Mouse (Mus musculus) midbrain, embryonic 12.5 days (tissue): ENCODE measurements at regions not wholly inside any gene's neighbourhood (a gene's known extent, or its start where the extent isn't known, plus 50 kb on each side); places are given as distances from the start of the nearest gene placed in this dataset.
A peak's percentile ranks its signal among the peaks of the same experiment; 100 is the strongest.

Experiments used
- ATAC-seq: fragments of 200-750 bp; cut with Nextera tagmentation; 2 replicates; pipeline ENCODE4 v1.8.0; 2017; ENCODE audit warnings: low read depth, moderate TSS enrichment, moderate library complexity; ENCODE audit not compliant: low FRiP score
- H3K27ac ChIP-seq: fragments of 300-500 bp; sonication (generic); replicated peaks from 2 replicates; pipeline ENCODE4 v1.5.1; 2016; ENCODE audit warnings: mild to moderate bottlenecking
- H3K27me3 ChIP-seq: fragments of 300-500 bp; sonication (generic); 2 replicates; pipeline ENCODE4 v1.6.1; 2016; ENCODE audit warnings: mild to moderate bottlenecking
- H3K36me3 ChIP-seq: fragments of 300-500 bp; sonication (generic); 2 replicates; pipeline ENCODE4 v1.6.1; 2016
- H3K4me1 ChIP-seq: fragments of 300-500 bp; sonication (generic); 2 replicates; pipeline ENCODE4 v1.6.1; 2016
- H3K4me2 ChIP-seq: fragments of 300-500 bp; sonication (generic); replicated peaks from 2 replicates; pipeline ENCODE4 v1.6.1; 2016; ENCODE audit warnings: mild to moderate bottlenecking, moderate library complexity
- H3K4me3 ChIP-seq: fragments of 300-500 bp; sonication (generic); 2 replicates; pipeline ENCODE4 v1.5.1; 2016; ENCODE audit warnings: mild to moderate bottlenecking
- H3K9ac ChIP-seq: fragments of 300-500 bp; sonication (generic); replicated peaks from 2 replicates; pipeline ENCODE4 v1.6.1; 2016; ENCODE audit warnings: mild to moderate bottlenecking, moderate library complexity
- H3K9me3 ChIP-seq: fragments of 300-500 bp; sonication (generic); 2 replicates; pipeline ENCODE4 v1.6.1; 2016; ENCODE audit warnings: mild to moderate bottlenecking
- WGBS: fragments of 180-500 bp; shearing (Covaris S2); methylation state at CpG from one replicate; pipeline ENCODE4 v1.1.7; 2016; 5-methylcytosine and 5-hydroxymethylcytosine counted together

DNA sequence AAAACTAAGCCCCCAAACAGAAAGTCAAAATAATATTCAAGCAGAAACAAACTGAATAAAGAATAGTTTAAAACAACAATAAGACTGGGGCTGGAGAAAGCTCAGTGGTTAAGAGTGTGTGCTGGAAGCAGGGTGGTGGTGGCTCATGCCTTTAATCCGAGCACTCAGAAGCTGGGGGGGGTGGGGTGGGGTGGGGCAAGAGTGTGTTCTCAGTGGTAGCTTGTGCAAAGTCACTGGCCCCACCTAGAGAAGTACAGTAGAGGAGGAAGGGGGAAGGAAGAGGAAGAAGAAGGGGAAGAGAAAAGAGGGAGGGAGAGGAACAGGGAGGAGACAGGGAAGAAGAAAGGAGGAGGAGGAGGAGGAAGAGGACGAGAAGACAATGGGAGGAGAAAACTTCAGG is 141.1 kb upstream of the Usp9x start:
- Histone ChIP-seq H3K4me3 (no peak overlapping the region), H3K9me3 (no peaks in the 10 kb centered on the region), H3K27ac (no peak overlapping the region), H3K4me1 (no peaks in the 10 kb centered on the region), H3K9ac (no peak overlapping the region), H3K4me2 (no peak overlapping the region), H3K27me3 (no peaks in the 10 kb centered on the region), H3K36me3 (no peaks in the 10 kb centered on the region)
- ATAC-seq = no peak
- 57% methylated on average over 2 of the region's 2 CpGs for WGBS

DNA sequence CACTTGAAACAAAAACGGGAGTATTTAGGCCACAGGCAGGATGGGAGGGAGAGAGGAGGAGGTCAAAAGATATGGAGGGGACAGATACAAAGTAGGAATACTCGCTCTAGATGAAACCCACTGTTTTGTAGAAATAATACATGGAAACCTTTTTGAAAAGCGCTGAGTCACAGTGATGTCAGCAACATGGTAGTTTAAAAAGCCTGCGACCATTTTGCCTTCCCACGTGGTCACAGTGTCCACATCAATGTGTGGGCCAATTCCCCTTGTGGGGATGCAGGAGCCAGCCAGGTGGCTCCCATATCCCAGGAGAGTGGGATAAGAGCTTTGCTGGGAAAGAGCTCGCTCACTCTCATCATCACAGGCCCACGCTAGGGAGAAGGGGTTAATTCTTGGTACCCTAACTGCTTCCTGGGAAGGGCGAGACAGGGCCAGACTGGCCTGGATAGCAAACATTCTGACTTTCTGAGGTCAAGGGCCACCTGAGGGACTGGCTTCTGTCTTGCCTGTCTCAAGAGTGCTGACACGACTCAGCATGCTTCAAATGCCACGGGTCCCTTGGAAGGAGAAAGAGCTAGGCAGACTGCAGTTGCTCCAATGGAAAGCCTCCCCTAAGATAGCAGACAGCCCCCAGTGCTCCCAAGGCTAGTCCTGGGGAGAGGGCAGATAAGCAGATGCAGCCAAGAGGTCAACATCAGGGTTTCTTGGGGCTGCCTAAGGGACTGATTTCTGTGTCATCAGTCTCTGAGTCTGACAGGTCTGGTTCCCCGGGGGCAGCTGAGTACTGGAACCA is 143.3 kb upstream of the Usp9x start:
- Histone ChIP-seq H3K4me3 (no peak overlapping the region), H3K4me1 (no peaks in the 10 kb centered on the region), H3K4me2 (no peak overlapping the region), H3K27me3 (no peaks in the 10 kb centered on the region), H3K9ac (no peak overlapping the region), H3K27ac (no peak overlapping the region), H3K36me3 (no peaks in the 10 kb centered on the region), H3K9me3 (no peaks in the 10 kb centered on the region)
- no peak for ATAC-seq
- WGBS = 64% methylated on average over 11 of the region's 11 CpGs

DNA sequence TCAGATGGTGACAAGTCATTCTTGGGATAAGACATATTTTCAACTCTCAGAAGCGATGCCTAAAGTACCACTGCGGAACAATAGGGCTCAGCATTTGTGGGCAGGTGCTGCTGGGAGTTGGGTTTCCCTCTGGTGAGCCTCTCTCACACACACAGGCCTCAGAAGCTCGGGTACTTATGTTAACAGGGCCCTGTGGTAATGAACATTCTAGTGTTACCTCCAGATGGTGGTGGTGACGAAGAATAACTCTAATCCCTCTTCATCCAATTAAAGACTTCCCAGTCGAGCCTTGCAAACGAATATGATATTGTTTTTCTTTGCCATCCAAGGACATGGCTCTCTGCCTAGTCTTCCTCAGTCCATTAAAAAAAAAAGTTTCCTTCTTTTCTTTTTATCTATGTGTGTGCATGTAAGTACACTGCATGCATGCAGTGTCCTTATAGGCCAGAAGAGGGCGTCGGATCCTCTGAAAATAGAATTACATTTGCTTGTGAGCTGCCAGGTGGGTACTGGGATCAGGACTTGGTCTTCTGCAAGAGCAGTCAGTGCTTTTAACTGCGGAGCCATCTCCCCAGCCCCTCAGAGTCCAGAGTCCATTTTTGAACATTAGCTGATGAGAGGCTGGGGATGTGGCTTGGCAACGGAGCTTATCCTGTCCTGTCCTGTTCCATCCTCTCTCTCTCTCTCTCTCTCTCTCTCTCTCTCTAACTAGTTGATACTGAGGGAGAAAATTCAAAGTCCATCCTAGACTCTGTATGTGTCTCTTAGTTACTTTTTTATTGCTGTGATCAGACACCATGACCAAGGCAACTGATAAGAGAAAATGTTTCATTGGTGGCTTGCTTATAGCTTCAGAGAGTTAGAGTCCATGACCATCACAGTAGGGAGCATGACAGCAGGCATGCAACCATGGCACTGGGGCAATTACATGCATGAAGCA is 146.3 kb upstream of the Usp9x start:
- Histone ChIP-seq H3K4me2 (no peak overlapping the region), H3K4me1 (no peaks in the 10 kb centered on the region), H3K27me3 (no peaks in the 10 kb centered on the region), H3K9ac (no peak overlapping the region), H3K4me3 (no peak overlapping the region), H3K36me3 (no peaks in the 10 kb centered on the region), H3K9me3 (no peaks in the 10 kb centered on the region), H3K27ac (no peak overlapping the region)
- 69% methylated on average over 10 of the region's 10 CpGs for WGBS
- ATAC-seq = no peak

DNA sequence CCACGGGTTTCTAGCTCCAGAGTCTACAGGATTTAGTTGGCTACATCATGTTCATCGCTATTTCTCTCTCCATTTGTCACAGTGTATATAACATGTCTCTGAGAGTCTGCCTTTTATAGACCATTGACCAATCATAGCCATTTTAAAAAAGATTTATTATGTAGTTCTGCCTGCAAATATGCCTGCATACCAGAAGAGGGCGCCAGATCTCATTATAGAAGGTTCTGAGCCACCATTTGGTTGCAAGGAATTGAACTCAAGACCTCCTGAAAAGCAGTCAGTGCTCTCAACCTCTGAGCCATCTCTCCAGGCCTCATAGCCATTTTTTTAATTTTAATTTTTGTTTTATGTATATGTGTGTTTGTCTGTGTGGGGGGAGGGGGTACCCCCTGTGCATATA is 151.7 kb upstream of the Usp9x start:
- no peaks in the 10 kb centered on the region for H3K9me3 ChIP-seq
- no peak for ATAC-seq
- H3K27me3 ChIP-seq = no peaks in the 10 kb centered on the region
- no peak overlapping the region for H3K4me2 ChIP-seq
- WGBS = 19% methylated on average over 3 of the region's 3 CpGs
- H3K27ac ChIP-seq = no peak overlapping the region
- H3K36me3 ChIP-seq = no peaks in the 10 kb centered on the region
- H3K9ac ChIP-seq = no peak overlapping the region
- no peak overlapping the region for H3K4me3 ChIP-seq
- H3K4me1 ChIP-seq = no peaks in the 10 kb centered on the region

DNA sequence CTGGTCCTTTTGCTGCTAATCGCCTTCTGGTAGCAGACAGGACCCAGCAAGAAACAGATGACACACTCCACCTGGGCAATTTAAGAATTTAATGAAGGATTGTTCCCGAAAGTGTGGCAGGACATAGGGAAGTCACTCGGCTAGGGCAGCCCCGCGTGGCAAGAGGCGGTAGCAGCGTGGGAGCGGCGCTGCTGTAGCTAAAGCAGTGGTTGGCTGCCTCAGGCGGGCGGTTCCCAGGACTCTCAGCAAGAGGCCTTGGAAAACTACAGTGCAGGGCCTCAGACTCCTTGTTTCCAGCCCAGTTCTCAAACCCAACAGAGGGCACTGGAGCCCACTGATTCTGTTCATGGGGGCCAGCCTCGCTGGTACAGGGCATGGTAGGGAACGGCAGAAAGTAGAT is 154.2 kb upstream of the Usp9x start:
- Histone ChIP-seq H3K4me3 (no peak overlapping the region), H3K27me3 (no peaks in the 10 kb centered on the region), H3K4me1 (no peaks in the 10 kb centered on the region), H3K27ac (no peak overlapping the region), H3K9ac (no peak overlapping the region), H3K9me3 (no peaks in the 10 kb centered on the region), H3K36me3 (no peaks in the 10 kb centered on the region), H3K4me2 (peak overlapping the region; percentile 42)
- no peak for ATAC-seq
- 25% methylated on average over 13 of the region's 13 CpGs for WGBS

DNA sequence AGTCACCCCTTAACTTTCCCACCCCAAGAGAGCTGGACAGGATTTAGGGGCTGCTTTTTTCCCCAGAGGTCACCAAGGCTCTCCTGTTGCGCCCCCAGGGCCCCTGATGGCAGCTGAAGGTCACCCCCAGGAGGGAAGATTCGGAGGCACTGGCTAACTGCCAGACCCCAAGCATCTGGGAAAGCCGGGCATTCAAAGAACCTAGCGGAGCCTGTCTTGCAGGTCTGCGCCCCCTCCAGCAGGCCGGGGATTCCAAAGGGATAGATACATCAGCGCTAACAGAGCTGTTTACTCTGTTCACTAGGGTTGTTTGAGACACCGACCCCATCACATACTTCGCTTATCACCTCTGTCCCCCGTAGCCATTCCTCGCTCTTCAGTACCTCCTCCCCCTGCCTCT is 154.6 kb upstream of the Usp9x start:
- no peak overlapping the region for H3K9ac ChIP-seq
- 23% methylated on average over 11 of the region's 11 CpGs for WGBS
- no peak for ATAC-seq
- peak overlapping the region; percentile 42 for H3K4me2 ChIP-seq
- no peak overlapping the region for H3K27ac ChIP-seq
- H3K4me1 ChIP-seq = no peaks in the 10 kb centered on the region
- H3K4me3 ChIP-seq = no peak overlapping the region
- no peaks in the 10 kb centered on the region for H3K27me3 ChIP-seq
- H3K36me3 ChIP-seq = no peaks in the 10 kb centered on the region
- no peaks in the 10 kb centered on the region for H3K9me3 ChIP-seq

DNA sequence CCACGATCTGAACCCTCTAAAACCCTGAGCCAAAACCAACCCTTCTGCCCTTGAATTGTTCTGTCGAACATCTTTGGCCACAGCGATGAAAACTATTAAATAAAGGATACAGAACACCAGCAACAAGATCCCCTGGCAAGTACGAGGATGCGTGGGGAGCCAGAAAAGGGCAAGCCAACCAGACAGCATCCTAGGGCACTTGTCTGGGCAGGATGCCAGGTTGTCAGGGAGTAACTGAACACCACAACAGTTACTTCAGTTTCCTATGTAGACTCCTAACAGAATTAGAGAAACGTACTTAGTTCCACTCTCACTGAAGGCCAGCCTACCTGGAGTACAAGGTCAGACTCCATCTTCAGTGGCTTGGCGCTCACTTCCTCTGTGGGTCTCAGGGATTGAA is 138.4 kb upstream of the Med14 start:
- Histone ChIP-seq H3K4me1 (no peaks in the 10 kb centered on the region), H3K9ac (no peak overlapping the region), H3K27me3 (no peaks in the 10 kb centered on the region), H3K9me3 (no peaks in the 10 kb centered on the region), H3K4me2 (no peak overlapping the region), H3K27ac (no peak overlapping the region), H3K36me3 (no peaks in the 10 kb centered on the region), H3K4me3 (no peak overlapping the region)
- ATAC-seq = no peak
- 89% methylated on average over 7 of the region's 7 CpGs for WGBS

DNA sequence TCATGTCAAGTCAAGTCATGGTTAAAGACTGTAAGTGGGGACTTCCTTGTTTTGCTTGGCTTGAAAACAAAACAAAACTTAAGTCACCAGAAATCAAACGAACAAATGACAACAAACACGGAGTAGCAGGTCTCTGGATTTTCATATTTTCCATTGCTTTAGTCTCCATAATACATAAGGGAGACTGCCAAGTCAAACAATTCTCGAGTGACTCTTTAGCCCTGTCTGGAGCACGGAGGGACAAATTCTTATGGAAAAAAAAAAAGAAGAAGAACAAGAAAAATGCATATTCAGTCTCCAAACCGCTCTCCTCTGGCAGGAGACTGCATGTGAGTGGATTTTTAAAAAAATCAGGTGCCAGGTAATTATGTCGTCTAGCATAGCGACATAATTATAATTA is 129.6 kb upstream of the Med14 start:
- no peak for ATAC-seq
- Histone ChIP-seq H3K9me3 (no peaks in the 10 kb centered on the region), H3K36me3 (no peaks in the 10 kb centered on the region), H3K4me1 (peaks cover 5% of the 10 kb centered on the region; the same call in 1 of the 2 replicates), H3K9ac (no peak overlapping the region), H3K4me3 (no peak overlapping the region), H3K4me2 (no peak overlapping the region), H3K27ac (no peak overlapping the region), H3K27me3 (no peaks in the 10 kb centered on the region)
- 85% methylated on average over 7 of the region's 7 CpGs for WGBS

DNA sequence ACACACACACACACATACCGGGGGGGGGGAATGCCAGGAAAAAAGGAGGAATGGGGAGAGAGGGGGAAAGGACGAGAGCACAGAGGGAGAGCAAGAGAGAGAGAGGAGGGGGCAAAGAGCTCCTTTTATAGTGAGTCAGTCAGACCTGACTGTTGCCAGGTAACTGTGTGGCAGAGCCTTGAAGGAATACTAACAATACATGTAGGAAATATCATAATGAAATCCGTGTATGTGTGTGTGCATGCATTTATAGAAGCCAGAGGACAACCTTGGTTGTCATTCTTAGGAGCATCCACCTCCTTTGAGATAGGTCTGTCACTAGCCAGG is 127.6 kb upstream of the Med14 start:
- no peaks in the 10 kb centered on the region for H3K9me3 ChIP-seq
- 47% methylated on average over 3 of the region's 3 CpGs for WGBS
- H3K9ac ChIP-seq = no peak overlapping the region
- no peaks in the 10 kb centered on the region for H3K36me3 ChIP-seq
- no peak for ATAC-seq
- H3K27me3 ChIP-seq = no peaks in the 10 kb centered on the region
- no peak overlapping the region for H3K4me2 ChIP-seq
- H3K4me1 ChIP-seq = peaks cover 7% of the 10 kb centered on the region; the same call in 1 of the 2 replicates
- no peak overlapping the region for H3K4me3 ChIP-seq
- peak overlapping the region; percentile 58 for H3K27ac ChIP-seq

DNA sequence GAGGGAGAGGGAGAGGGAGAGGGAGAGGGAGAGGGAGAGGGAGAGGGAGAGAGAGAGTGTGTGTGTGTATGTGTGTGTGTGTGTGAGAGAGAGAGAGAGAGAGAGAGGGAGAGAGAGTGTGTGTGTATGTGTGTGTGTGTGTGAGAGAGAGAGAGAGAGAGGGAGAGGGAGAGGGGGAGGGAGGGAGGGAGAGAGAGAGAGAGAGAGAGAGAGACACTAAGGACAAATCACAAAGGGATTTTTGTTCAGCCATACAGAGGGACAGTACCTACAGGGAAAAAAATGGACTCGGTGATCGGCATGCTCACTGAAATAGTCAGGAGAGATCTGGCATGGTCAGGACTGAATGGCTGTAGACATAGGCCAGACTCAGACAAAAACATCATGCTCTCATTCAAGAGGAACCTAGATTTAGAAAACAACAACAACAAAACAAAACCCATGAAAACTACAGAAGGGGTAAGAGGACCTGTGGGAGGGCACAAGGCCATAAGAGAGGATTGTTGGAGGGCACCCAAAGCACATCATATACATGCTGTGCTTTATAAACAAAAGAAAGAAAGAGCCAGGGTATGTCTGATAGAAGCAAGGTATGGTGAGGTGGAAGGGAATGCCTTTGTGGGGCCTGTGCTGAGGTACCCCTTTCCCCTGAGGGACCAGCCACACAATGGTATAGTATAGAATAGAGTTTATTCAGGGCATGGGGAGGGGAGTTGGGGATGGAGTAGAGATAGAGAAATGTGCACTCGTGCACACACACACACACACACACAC is 127.0 kb upstream of the Med14 start:
- no peaks in the 10 kb centered on the region for H3K9me3 ChIP-seq
- H3K4me1 ChIP-seq = peaks cover 7% of the 10 kb centered on the region; the same call in 1 of the 2 replicates
- H3K36me3 ChIP-seq = no peaks in the 10 kb centered on the region
- peak overlapping the region; percentile 58 for H3K27ac ChIP-seq
- peak; percentile 53 for ATAC-seq
- 43% methylated on average over 2 of the region's 3 CpGs for WGBS
- H3K27me3 ChIP-seq = no peaks in the 10 kb centered on the region
- H3K4me2 ChIP-seq = no peak overlapping the region
- H3K4me3 ChIP-seq = no peak overlapping the region
- H3K9ac ChIP-seq = no peak overlapping the region

DNA sequence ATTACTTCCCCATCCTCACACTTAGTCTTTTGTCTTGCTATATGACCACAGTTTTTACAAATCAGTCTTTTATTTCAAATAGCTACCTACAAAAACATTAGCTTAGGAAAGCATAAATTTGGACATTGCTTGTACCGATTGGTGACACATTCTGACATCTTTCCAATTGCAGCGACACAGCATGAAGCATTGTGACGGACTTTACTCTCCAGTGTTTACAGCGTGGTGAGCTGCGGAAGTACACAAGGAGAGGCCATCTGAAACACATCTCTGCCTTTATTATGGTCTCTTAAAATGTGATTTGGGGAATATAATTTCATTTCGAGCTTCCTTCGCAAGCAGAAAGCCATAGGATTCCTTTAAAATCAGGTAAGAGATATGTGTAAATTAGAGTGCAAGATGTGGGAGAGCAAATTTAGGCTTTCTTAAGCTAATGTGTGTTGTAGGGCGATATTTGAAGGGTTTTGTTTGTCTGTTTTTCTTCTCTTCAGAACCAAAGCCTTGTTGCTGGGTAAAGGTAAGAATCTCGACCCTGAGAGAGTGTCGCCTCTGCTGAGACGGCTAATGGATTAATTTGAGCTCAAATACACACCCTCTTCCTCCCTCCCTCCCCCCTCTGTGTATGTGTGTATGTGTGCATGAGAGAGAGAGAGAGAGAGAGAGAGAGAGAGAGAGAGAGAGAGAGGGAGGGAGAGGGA is 126.3 kb upstream of the Med14 start:
- ATAC-seq = no peak

More for the DNA sequence above, 126.3 kb upstream of the Med14 start:
- H3K36me3 ChIP-seq = no peaks in the 10 kb centered on the region
- H3K4me3 ChIP-seq = no peak overlapping the region
- 54% methylated on average over 11 of the region's 11 CpGs for WGBS
- H3K9me3 ChIP-seq = no peaks in the 10 kb centered on the region
- no peaks in the 10 kb centered on the region for H3K27me3 ChIP-seq
- H3K4me2 ChIP-seq = no peak overlapping the region
- H3K27ac ChIP-seq = peak overlapping the region; percentile 52
- H3K4me1 ChIP-seq = peaks cover 7% of the 10 kb centered on the region; the same call in 1 of the 2 replicates
- no peak overlapping the region for H3K9ac ChIP-seq
